10 mouse cellular contexts compared by ENCODE assay signal in genomic region chr1:181877088-181877487, GRCm38 (mm10). TPM values are rescaled to one million over a fixed set of nuclear protein-coding genes. Genes with fewer than 3 reads are reported as not detected.
DNase-seq lines count a peak whose midpoint lies in the region; ATAC-seq and TF ChIP-seq lines count a peak whose summit lies in the region.
"Had no signal": no experiment of that assay in that cellular context is flagged by ENCODE, and none has a peak within 500 bp of the region (broad histone marks: within the 10 kb centered on the region; RNA-seq: fewer than 3 reads in every experiment).

No protein-coding gene starts in this region.

- no peak for TF ChIP-seq CTCF in G1E (IDR thresholded peaks at IDR 0.05; ENCODE audit: low read depth, low read length)

- H3K9me3 ChIP-seq in limb, embryonic 14.5 days (ENCODE audit: control insufficient read depth, low read length) = no peaks in the 10 kb centered on the region
- H3K9me3 ChIP-seq in limb, embryonic 10.5 days (replicated peaks) = no peaks in the 10 kb centered on the region
- H3K9me3 ChIP-seq in G1E (replicated peaks) = no peaks in the 10 kb centered on the region
- H3K9me3 ChIP-seq: heart, embryonic 15.5 days had no signal

- H3K9ac ChIP-seq in limb, embryonic 14.5 days (ENCODE audit: low read depth, low read length, severe bottlenecking) = 0 out of 2 replicates have a peak overlapping the region, but pooled peaks have one; percentile 16
- H3K9ac ChIP-seq: heart, embryonic 15.5 days had no signal

- ATAC-seq in limb, embryonic 14.5 days (ENCODE audit: low FRiP score, low read depth) = no peak
- ATAC-seq in G1E (ENCODE audit: extremely low read depth, insufficient number of reproducible peaks, low FRiP score, poor library complexity, severe bottlenecking) = no peak
- peak; percentile 38 for ATAC-seq in megakaryocyte progenitor cell, adult 5-6 weeks (replicated peaks; ENCODE audit: poor library complexity)

- H3K4me1 ChIP-seq in limb, embryonic 14.5 days (ENCODE audit: control insufficient read depth, insufficient read depth, low read length) = 0 out of 2 replicates have a peak, but pooled peaks cover 2% of the 10 kb centered on the region
- H3K4me1 ChIP-seq in limb, embryonic 10.5 days = peaks cover 15% of the 10 kb centered on the region
- H3K4me1 ChIP-seq in G1E (ENCODE audit: insufficient read depth, low read depth, low read length) = peaks cover 62% of the 10 kb centered on the region

- H3K27ac ChIP-seq in limb, embryonic 14.5 days (replicated peaks; ENCODE audit: low read depth, low read length) = no peak overlapping the region
- no peak overlapping the region for H3K27ac ChIP-seq in limb, embryonic 10.5 days
- H3K27ac ChIP-seq: heart, embryonic 15.5 days had no signal

- H3K4me3 ChIP-seq in limb, embryonic 14.5 days (replicated peaks; ENCODE audit: low read length) = no peak overlapping the region
- no peak overlapping the region for H3K4me3 ChIP-seq in limb, embryonic 10.5 days
- H3K4me3 ChIP-seq in G1E (ENCODE audit: low read depth, low read length) = 0 out of 2 replicates have a peak overlapping the region, but pooled peaks have one; percentile 11
- H3K4me3 ChIP-seq: heart, embryonic 15.5 days had no signal

- TF ChIP-seq POLR2A in limb, embryonic 14.5 days (IDR thresholded peaks at IDR 0.05; ENCODE audit: borderline replicate concordance, extremely low read depth, insufficient read depth, insufficient read length) = no peak

- no peak overlapping the region for H3K4me2 ChIP-seq in limb, embryonic 14.5 days (replicated peaks; ENCODE audit: low read depth, low read length, severe bottlenecking)
- H3K4me2 ChIP-seq: heart, embryonic 15.5 days had no signal

- DNase-seq in limb, embryonic 14.5 days (ENCODE audit: low spot score) = no peak
- DNase-seq in limb, embryonic 10.5 days (ENCODE audit: low spot score) = no peak
- DNase-seq in 416B (ENCODE audit: low read depth) (peak; percentile 69), G1E (ENCODE audit: low spot score) (no peak)
- DNase-seq in thymus, postnatal 0 days (ENCODE audit: low spot score) = no peak
- no peak for DNase-seq in cerebellum, adult 18-20 months
- DNase-seq: adrenal gland, postnatal 25 days; kidney, postnatal 10 days had no signal

- WGBS in limb, embryonic 14.5 days = 46% methylated on average over 5 of the region's 5 CpGs
- WGBS in limb, embryonic 10.5 days = 52% methylated on average over 5 of the region's 5 CpGs

- no peaks in the 10 kb centered on the region for H3K27me3 ChIP-seq in limb, embryonic 14.5 days (ENCODE audit: control insufficient read depth, insufficient read depth, low read length)
- H3K27me3 ChIP-seq in limb, embryonic 10.5 days (ENCODE audit: low read depth, poor library complexity, severe bottlenecking) = no peaks in the 10 kb centered on the region
- H3K27me3 ChIP-seq in G1E (ENCODE audit: insufficient read depth, low read length) = peaks cover 19% of the 10 kb centered on the region
- H3K27me3 ChIP-seq: heart, embryonic 15.5 days had no signal

- no peaks in the 10 kb centered on the region for H3K36me3 ChIP-seq in limb, embryonic 14.5 days (ENCODE audit: control insufficient read depth, insufficient read depth, low read length)
- no peaks in the 10 kb centered on the region for H3K36me3 ChIP-seq in limb, embryonic 10.5 days
- no peaks in the 10 kb centered on the region for H3K36me3 ChIP-seq in G1E (replicated peaks)
- H3K36me3 ChIP-seq: heart, embryonic 15.5 days had no signal

RNA-seq across cellular contexts. Expression of gene Lbr, which starts 34.2 kb away (rescaled TPM):
- 45.0 and 52.8 TPM in 2 replicates for polyA plus RNA-seq in limb, embryonic 14.5 days (2012; rRNA removed)
- 112 and 115 TPM in 2 replicates for polyA plus RNA-seq in limb, embryonic 14.5 days (2014; fragmentation: Nextera tagmentation; extraction: Ambion mirVana)
- polyA plus RNA-seq in limb, embryonic 10.5 days (2016; fragmentation: Nextera tagmentation; extraction: Ambion mirVana) = 163 and 166 TPM in 2 replicates
- total RNA-seq in G1E (2014; fragmentation: Nextera tagmentation) (191 and 239 TPM in 2 replicates), G1E (2017) (244 and 265 TPM in 2 replicates)
- polyA plus RNA-seq in G1E (2012) = 85.4 and 87.9 TPM in 2 replicates
- 243 and 247 TPM in 2 replicates for total RNA-seq in megakaryocyte progenitor cell, adult 5-6 weeks (2015)
- total RNA-seq in megakaryocyte progenitor cell, adult 5-6 weeks (2017) = 206 and 228 TPM in 2 replicates
- polyA plus RNA-seq in thymus, postnatal 0 days (2015; fragmentation: Nextera tagmentation; extraction: Ambion mirVana) = 352 and 361 TPM in 2 replicates
